Mouse (Mus musculus) adrenal gland, adult 8-10 months (tissue): Measurements from ENCODE around the gene Edn1. TPM values are rescaled to one million over a fixed set of nuclear protein-coding genes. Genes with fewer than 3 reads are reported as not detected.

ENCODE experiments used
- DNase-seq: peaks from one replicate; pipeline ENCODE4 v3.0.0; 2022
- total RNA-seq, 4 experiments: library from RNA; stranded (reverse); gene quantifications; 2 replicates each; pipeline ENCODE4 v1.2.4; 2022

Gene Edn1
- 1 to 10 TPM in 1 of 4 experiments, under 1 TPM in 3; 0.42 to 1.3 (median 0.81) TPM for total RNA-seq

- peak; percentile 29 for DNase-seq
Observed at GRCm38 (mm10) chr13:42301161-42301721, at the start of gene Edn1. Gene Edn1, plus strand, starts transcription at chr13:42301476.

DNA sequence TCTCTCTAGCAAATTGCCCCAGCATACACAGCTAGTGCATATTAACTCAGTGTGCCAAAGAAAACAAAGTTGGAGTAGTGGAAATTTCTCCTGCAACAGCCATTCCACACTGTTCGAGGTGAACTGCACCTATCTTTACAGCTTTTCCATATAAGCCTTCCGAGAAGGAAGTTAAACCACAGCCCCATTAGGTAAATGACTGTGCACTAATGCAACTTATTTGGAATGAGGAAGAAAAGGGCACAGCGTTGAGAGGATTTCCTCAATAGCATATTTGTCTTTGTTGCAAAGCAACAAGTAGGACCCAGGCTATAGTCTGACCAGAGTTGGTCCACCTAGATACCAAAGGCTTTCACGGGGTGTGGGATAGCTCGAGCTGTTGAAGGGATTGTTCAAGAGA is 47.5 kb upstream of the Edn1 start:
- DNase-seq, result no peak

DNA sequence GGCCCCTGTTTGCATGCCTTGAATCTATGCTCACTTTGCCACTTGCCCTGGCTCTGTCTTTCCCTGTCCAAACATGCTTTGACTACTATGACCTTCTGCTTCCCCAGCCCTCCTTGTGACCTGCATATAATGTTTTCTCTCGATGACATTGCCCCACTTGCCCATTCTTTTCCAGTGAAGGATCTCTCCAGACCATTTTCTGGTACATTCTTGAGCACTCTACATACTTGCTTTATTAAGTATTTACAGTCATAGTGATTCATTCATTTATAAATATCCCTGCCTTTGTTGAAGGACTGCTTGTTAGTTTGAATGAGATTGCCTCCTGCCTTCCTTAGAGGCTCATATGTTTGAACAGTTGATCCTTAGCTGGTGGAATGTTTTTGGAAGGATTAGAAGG is 46.2 kb upstream of the Edn1 start:
- DNase-seq, result no peak

DNA sequence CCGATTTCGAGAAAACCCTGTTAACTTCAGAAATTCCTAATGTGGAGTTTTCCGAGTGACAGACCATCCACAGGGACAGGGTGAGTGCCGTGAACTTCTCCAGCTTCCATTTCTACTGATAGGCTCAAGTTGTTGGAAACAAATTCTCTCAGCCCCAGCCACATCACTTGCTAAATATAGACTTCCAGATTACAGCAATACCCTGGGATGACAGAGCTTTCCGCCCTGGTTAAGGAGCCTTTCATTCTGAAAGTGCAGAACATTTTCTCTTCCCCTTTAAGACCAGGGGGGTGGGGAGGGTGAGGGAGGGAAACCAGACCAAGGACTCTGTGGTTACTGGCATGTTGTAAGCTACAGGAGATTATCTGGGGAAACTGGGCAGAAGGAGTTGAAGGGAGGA is 42.9 kb upstream of the Edn1 start:
- DNase-seq, result no peak

DNA sequence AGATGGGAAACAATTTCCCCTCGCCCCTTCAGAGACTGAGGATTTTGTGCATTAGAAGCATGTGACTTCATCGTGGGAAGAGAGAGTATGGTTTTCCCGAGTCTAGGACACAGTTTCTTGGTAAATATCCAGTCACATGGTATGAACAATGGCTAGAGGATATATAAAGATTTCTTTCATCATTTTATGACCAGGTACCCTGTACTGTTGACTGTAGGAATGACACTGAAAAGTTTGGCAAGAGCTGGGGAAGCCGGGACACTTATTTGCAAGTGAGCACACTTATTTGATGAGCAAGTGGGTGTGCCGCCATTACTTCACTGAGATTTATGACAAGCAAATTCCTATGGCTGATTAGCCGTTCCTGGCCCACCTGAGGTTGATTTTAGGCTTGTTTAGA is 40.6 kb upstream of the Edn1 start:
- no peak for DNase-seq

- DNase-seq, result no peak
Observed at GRCm38 (mm10) chr13:42270051-42270450, 31.2 kb upstream of the Edn1 start.

- DNase-seq, result no peak
Observed at GRCm38 (mm10) chr13:42276774-42277454, 24.4 kb upstream of the Edn1 start.

- DNase-seq, result no peak
Observed at GRCm38 (mm10) chr13:42277751-42278150, 23.5 kb upstream of the Edn1 start.

- DNase-seq, result no peak
Observed at GRCm38 (mm10) chr13:42285896-42286295, 15.4 kb upstream of the Edn1 start.

DNA sequence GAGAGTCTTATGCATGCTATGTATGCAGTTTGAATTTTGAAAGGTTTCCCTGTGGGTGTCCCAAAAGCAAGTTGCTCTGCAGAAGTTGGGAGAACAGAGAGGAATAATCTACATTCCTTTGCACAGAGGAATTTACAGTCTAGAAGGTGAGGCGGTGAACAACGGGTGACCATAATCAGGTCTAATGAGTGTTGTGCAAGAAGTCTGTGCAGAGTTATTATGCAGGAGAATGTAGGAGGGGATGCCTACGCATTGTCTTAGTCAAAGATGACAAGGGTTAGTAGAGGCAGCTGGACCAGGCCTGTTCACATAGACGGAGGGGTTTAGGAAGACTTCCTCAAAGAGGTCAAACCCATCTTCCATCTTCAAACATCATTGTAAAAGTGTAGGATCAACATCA is 14.5 kb upstream of the Edn1 start:
- no peak for DNase-seq

DNA sequence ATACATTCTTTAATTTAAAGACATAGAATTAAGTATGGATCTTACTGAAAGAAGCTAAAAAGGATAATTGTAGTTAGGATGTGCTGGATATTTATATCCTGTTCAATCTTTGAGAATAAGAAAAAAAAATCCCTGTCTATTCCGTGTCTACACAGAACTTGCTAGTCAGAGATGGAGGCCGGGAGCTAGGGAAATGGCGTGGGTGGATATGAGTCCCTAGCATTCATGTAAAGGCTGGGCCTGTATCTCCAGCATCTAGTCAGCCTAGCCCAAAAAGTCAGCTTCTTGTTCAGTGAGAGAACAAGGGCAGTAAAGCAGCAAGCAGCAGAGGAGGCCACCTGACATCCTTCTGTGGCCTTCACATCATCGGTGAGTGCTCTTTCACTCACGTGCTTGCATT is 8.7 kb upstream of the Edn1 start:
- DNase-seq, result no peak

GRCm38 (mm10) chr13:42298302-42298701 is 3.0 kb upstream of the Edn1 start:
- DNase-seq, result no peak

GRCm38 (mm10) chr13:42298766-42299165 is 2.5 kb upstream of the Edn1 start:
- DNase-seq, result no peak

DNA sequence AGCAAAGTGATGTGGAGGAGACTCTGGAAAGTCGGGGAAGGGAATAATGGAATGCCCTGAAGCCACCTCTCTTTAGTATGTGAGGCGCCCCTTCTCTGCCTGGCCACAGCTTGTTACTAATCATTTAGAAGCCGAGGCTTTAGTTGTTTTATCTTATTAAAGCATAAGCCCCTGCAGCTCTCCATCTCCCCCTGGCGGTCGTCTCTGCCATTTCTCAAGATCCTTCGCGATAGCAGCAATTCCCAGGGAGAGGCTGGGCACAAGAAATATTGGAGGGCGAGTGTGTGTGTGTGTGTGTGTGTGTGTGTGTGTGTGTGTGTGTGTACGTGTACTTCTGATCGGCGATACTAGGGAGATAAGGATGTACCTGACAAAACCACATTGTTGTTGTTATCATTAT is 709 bp upstream of the Edn1 start:
- DNase-seq, result peak; percentile 50

DNA sequence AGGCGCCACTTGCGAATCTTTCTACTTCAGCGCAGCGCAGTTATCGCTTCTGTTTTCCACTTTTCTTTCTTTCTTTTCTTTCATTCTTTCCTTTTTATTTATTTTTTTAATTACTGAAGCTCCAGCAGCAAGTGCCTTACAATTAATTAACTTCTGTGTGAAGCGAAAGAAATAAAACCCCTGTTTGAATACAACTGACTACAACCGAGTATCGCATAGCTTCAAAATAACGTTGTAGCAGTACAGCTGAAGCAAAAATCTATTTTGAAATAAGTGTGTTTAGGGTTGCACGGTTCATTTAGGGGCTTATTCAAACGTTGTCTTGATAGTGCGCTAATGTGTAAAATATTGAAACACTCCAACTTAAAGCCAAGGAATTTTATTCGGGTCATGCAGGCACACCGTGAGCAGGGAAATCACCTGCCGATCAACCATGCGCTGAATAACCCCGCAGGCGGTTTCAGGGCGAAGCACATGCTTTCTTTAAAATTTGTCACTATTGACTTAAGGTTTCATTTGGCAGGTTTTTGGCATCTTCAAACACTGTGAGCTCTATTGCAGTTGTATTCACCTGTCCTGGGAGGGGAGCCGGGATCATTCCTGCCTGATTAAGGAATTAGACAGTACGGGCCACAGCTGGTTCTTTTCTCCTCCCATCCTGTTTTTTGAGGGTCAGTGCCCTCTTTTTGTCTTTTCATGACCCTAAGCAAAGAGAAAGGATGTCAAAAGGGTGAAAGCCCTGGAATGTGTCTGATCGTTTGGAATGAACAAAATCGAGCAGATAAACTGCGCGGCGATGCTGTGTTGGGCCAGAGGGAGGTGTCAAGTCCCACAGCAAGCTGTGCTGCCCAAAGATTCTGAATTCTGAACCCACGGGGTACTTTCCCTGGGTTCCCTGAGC is 935 bp downstream of the Edn1 start:
- no peak for DNase-seq

- DNase-seq, result no peak
Observed at GRCm38 (mm10) chr13:42303180-42303929, 2.1 kb downstream of the Edn1 start.

DNA sequence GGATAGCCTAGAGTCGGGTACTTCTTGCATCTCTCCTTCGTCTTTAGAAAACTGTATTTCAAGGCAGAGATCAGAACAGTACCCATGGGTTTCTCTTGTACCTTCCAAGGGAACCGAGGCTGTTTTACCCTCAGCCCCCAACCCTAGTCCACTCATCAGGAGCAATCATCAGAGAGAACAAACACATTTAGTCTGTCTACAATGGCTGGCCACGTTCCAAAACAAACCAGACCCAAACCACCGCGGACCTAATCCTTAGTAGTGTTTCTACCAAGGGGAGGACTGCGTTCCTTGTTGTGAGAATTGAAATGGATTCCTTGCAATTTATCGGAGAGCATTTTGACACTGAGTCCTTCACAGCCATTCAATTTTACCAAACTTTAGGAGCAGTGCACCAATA is 2.9 kb downstream of the Edn1 start:
- no peak for DNase-seq

DNA sequence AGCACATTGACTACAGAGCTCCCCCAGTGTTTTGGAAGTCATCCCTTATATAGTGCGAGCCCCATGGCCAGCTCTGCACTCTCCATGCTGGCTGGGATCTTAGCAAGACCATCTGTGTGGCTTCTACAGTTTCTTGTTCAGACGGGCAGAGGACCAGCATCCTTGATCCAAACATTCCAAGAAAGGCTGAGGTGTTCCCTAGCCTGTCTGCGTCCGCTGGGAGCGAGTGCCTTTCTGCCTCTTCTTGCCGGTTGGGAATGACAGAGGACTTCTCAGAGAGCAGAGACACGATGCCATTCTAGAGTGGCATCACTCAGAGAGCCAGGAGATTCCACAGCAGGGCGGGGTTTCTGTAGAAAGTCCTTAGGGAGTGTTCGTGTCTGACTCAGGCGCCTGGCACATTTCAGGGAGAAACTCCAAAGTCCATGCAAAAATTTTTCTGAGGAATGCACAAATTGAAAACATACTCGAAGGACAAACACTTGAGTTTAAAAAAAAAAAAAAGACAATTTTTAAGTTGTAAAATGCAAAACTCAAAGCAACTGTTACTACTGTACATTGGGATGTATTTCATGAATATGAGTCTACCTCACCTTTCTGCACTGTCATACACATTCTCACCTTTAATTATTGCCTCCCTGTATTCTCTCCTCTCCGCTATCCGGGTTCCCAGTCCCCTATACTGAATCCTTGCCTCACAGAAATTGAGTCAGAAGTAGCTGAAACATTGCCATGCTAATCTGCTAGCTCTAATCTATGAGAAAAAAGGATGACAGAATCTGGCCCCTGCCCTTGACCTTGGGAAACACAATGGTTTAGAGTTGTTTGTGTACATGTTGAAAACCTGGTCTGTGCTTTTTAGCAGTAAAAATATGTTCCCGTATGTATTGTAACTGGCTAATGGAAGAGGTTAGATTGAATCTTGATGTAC is 5.9 kb downstream of the Edn1 start:
- DNase-seq, result no peak

DNA sequence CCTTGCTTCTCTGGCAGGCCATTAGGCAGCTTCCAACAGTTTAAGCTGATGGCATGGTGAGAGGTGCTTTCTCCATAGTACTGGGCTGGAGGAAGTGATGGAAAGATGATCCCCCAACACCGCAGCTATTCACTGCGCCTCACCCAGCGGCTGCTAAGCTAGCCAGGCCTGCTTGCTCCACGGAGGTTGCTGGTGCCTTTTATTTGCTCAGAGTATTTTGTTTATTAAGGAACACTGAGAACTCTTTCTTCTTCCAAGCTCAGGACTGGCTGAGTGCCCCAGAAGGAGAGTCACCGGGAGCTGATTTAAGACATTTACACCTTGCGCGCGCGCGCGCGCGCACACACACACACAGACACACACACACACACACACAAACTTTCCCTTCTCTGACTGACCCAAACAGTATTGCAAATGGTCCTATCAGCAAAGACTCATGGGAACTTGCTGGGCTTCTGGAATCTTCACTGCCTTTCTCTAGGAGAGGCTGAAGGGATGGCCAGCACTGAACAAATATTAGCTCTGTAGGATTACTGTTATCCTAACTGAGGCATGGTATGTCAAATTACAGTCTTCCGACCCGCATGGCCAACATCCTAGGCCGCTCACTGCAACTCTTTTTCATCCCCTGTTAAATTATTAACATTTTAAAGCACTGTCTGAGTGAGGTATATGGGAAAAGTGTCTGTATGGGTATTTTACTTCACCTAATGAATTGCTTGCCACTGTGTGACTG is 7.3 kb downstream of the Edn1 start:
- no peak for DNase-seq

GRCm38 (mm10) chr13:42309804-42310203 is 8.5 kb downstream of the Edn1 start:
- no peak for DNase-seq

DNA sequence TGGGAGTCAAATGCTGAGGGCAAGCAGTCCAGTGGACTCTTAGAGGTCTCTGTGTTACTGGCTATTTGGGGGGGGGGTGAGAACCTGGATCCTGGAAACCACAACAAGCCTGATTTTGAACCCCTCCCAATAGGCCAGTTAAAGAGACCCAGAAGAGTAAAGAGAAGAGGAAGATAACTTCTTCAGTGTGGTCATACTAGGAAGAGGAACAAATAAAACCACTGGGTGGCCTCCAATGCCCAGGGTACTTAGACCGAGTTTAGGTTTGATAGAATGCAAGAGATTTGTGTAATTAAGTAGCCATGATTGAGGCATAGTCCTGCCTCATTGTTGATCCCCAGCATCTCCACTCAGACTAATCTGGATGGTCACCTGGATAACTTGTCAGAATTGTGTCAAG is 14.4 kb downstream of the Edn1 start:
- DNase-seq, result no peak
